Mouse (Mus musculus): ENCODE data around the gene 3110082I17Rik.
A peak's percentile ranks its signal among the peaks of the same experiment; 100 is the strongest.
"Not testable (repeated sequence)": the region's sequence is repeated elsewhere in the genome, so short reads cannot be mapped to it uniquely, and the experiment has no call there.

Gene 3110082I17Rik

GRCm38 (mm10) chr5:139394399-139394798 lies 65.9 kb downstream of the 3110082I17Rik start:
- DNase-seq (ENCODE audit: low spot score) = no peak

- no peak for DNase-seq (ENCODE audit: low spot score)
Observed at GRCm38 (mm10) chr5:139393197-139393588, 67.1 kb downstream of the 3110082I17Rik start.

- DNase-seq (ENCODE audit: low spot score) = no peak
Observed at GRCm38 (mm10) chr5:139392219-139393196, 67.8 kb downstream of the 3110082I17Rik start.

GRCm38 (mm10) chr5:139391309-139391990 lies 68.9 kb downstream of the 3110082I17Rik start:
- DNase-seq (ENCODE audit: low spot score) = no peak

GRCm38 (mm10) chr5:139390324-139391119 lies 69.8 kb downstream of the 3110082I17Rik start:
- not testable (repeated sequence) for DNase-seq (ENCODE audit: low spot score)

GRCm38 (mm10) chr5:139389676-139390061 lies 70.7 kb downstream of the 3110082I17Rik start:
- no peak for DNase-seq (ENCODE audit: low spot score)

- no peak for DNase-seq (ENCODE audit: low spot score)
Observed at GRCm38 (mm10) chr5:139388694-139389675, 71.3 kb downstream of the 3110082I17Rik start.

- no peak for DNase-seq (ENCODE audit: low spot score)
Observed at GRCm38 (mm10) chr5:139388195-139388570, 72.1 kb downstream of the 3110082I17Rik start.

GRCm38 (mm10) chr5:139387329-139388194 lies 72.8 kb downstream of the 3110082I17Rik start:
- no peak for DNase-seq (ENCODE audit: low spot score)

- DNase-seq (ENCODE audit: low spot score) = no peak
Observed at GRCm38 (mm10) chr5:139386047-139386446, 74.3 kb downstream of the 3110082I17Rik start.

GRCm38 (mm10) chr5:139384531-139384930 lies 75.8 kb downstream of the 3110082I17Rik start:
- no peak for DNase-seq (ENCODE audit: low spot score)

- DNase-seq (ENCODE audit: low spot score) = no peak
Observed at GRCm38 (mm10) chr5:139383234-139383633, 77.1 kb downstream of the 3110082I17Rik start.

GRCm38 (mm10) chr5:139382760-139383159 lies 77.6 kb downstream of the 3110082I17Rik start:
- no peak for DNase-seq (ENCODE audit: low spot score)

- no peak for DNase-seq (ENCODE audit: low spot score)
Observed at GRCm38 (mm10) chr5:139381586-139382513, 78.5 kb downstream of the 3110082I17Rik start.

- DNase-seq (ENCODE audit: low spot score) = peak; percentile 80
Observed at GRCm38 (mm10) chr5:139380385-139381248, 79.7 kb downstream of the 3110082I17Rik start.

- DNase-seq (ENCODE audit: low spot score) = no peak
Observed at GRCm38 (mm10) chr5:139379771-139380384, 80.4 kb downstream of the 3110082I17Rik start.

GRCm38 (mm10) chr5:139378986-139379629 lies 81.2 kb downstream of the 3110082I17Rik start:
- DNase-seq (ENCODE audit: low spot score) = no peak

All from urinary bladder, postnatal 10 days (tissue).